Mouse (Mus musculus): Measurements from ENCODE around the gene Myt1l.

The Myt1l gene

GRCm38 (mm10) chr12:29937308-29937707 lies 409.1 kb downstream of the Myt1l start, which contains the start of gene Pxdn:
Gene Pxdn (plus strand): TSS chr12:29937608.
- no peaks in the 10 kb centered on the region for H3K36me3 ChIP-seq (ENCODE audit: insufficient read depth, low read length)
- H3K27me3 ChIP-seq (ENCODE audit: insufficient read depth, low read length), result peaks cover 56% of the 10 kb centered on the region
- no peaks in the 10 kb centered on the region for H3K9me3 ChIP-seq (ENCODE audit: low read length)
- H3K4me1 ChIP-seq (replicated peaks; ENCODE audit: low read depth, low read length), result peaks cover 49% of the 10 kb centered on the region
- H3K4me3 ChIP-seq (replicated peaks; ENCODE audit: low read length), result peak within 1 kb of the TSS; percentile 79
- TF ChIP-seq CTCF (conservative IDR thresholded peaks at IDR 0.05; ENCODE audit: low read length), result no peak
- no peak for TF ChIP-seq POU5F1 (IDR thresholded peaks at IDR 0.05; ENCODE audit: borderline replicate concordance, low read length)
- TF ChIP-seq NANOG (IDR thresholded peaks at IDR 0.05; ENCODE audit: borderline replicate concordance, low read length), result no peak

GRCm38 (mm10) chr12:29937851-29938375 lies 409.7 kb downstream of the Myt1l start:
- Histone ChIP-seq H3K4me1 (replicated peaks; ENCODE audit: low read depth, low read length) (peaks cover 45% of the 10 kb centered on the region), H3K4me3 (replicated peaks; ENCODE audit: low read length) (peak overlapping the region; percentile 79), H3K36me3 (ENCODE audit: insufficient read depth, low read length) (no peaks in the 10 kb centered on the region), H3K27me3 (ENCODE audit: insufficient read depth, low read length) (peaks cover 56% of the 10 kb centered on the region), H3K9me3 (ENCODE audit: low read length) (no peaks in the 10 kb centered on the region)
- TF ChIP-seq CTCF (conservative IDR thresholded peaks at IDR 0.05; ENCODE audit: low read length) (no peak), NANOG (IDR thresholded peaks at IDR 0.05; ENCODE audit: borderline replicate concordance, low read length) (no peak), POU5F1 (IDR thresholded peaks at IDR 0.05; ENCODE audit: borderline replicate concordance, low read length) (no peak)

GRCm38 (mm10) chr12:29938376-29939041 lies 410.3 kb downstream of the Myt1l start:
- TF ChIP-seq NANOG (IDR thresholded peaks at IDR 0.05; ENCODE audit: borderline replicate concordance, low read length), result no peak
- no peak for TF ChIP-seq CTCF (conservative IDR thresholded peaks at IDR 0.05; ENCODE audit: low read length)
- no peak for TF ChIP-seq POU5F1 (IDR thresholded peaks at IDR 0.05; ENCODE audit: borderline replicate concordance, low read length)
- Histone ChIP-seq H3K4me3 (replicated peaks; ENCODE audit: low read length) (peak overlapping the region; percentile 79), H3K4me1 (replicated peaks; ENCODE audit: low read depth, low read length) (peaks cover 40% of the 10 kb centered on the region), H3K27me3 (ENCODE audit: insufficient read depth, low read length) (peaks cover 56% of the 10 kb centered on the region), H3K36me3 (ENCODE audit: insufficient read depth, low read length) (no peaks in the 10 kb centered on the region), H3K9me3 (ENCODE audit: low read length) (no peaks in the 10 kb centered on the region)

GRCm38 (mm10) chr12:29939261-29939671 lies 411.1 kb downstream of the Myt1l start:
- Histone ChIP-seq H3K9me3 (ENCODE audit: low read length) (no peaks in the 10 kb centered on the region), H3K27me3 (ENCODE audit: insufficient read depth, low read length) (peaks cover 56% of the 10 kb centered on the region), H3K4me3 (replicated peaks; ENCODE audit: low read length) (peak overlapping the region; percentile 79; the same call in 1 of the 2 replicates), H3K4me1 (replicated peaks; ENCODE audit: low read depth, low read length) (peaks cover 33% of the 10 kb centered on the region), H3K36me3 (ENCODE audit: insufficient read depth, low read length) (no peaks in the 10 kb centered on the region)
- TF ChIP-seq CTCF (conservative IDR thresholded peaks at IDR 0.05; ENCODE audit: low read length) (no peak), POU5F1 (IDR thresholded peaks at IDR 0.05; ENCODE audit: borderline replicate concordance, low read length) (no peak), NANOG (IDR thresholded peaks at IDR 0.05; ENCODE audit: borderline replicate concordance, low read length) (no peak)

DNA sequence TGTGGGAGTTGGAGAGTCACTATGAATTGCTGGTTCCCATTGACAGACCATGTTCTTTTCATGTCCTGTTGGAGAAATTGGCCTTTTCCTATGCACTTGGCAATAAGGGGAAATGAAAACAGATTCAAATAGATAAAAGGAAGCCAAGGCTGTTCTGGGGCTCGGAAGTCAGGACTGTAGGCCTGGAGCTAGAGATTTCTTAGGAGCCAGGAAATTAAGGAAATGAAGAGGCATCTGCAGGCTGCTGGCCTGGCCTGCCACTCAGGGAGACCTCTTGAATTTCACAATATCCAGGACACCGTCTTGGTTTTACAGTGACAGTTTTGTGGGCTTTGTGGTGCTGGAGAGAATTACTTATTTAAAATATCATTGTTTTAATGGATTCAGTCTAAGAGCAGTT lies 414.3 kb downstream of the Myt1l start:
- peaks cover 40% of the 10 kb centered on the region for H3K27me3 ChIP-seq (ENCODE audit: insufficient read depth, low read length)
- TF ChIP-seq POU5F1 (IDR thresholded peaks at IDR 0.05; ENCODE audit: borderline replicate concordance, low read length) (no peak), CTCF (conservative IDR thresholded peaks at IDR 0.05; ENCODE audit: low read length) (no peak), NANOG (IDR thresholded peaks at IDR 0.05; ENCODE audit: borderline replicate concordance, low read length) (no peak)
- no peaks in the 10 kb centered on the region for H3K36me3 ChIP-seq (ENCODE audit: insufficient read depth, low read length)
- H3K4me3 ChIP-seq (replicated peaks; ENCODE audit: low read length), result no peak overlapping the region
- no peaks in the 10 kb centered on the region for H3K9me3 ChIP-seq (ENCODE audit: low read length)
- peaks cover 27% of the 10 kb centered on the region for H3K4me1 ChIP-seq (replicated peaks; ENCODE audit: low read depth, low read length)

GRCm38 (mm10) chr12:29944650-29945049 lies 416.5 kb downstream of the Myt1l start:
- H3K4me1 ChIP-seq (replicated peaks; ENCODE audit: low read depth, low read length), result peaks cover 14% of the 10 kb centered on the region
- no peak overlapping the region for H3K4me3 ChIP-seq (replicated peaks; ENCODE audit: low read length)
- peaks cover 21% of the 10 kb centered on the region for H3K27me3 ChIP-seq (ENCODE audit: insufficient read depth, low read length)
- no peaks in the 10 kb centered on the region for H3K9me3 ChIP-seq (ENCODE audit: low read length)
- TF ChIP-seq NANOG (IDR thresholded peaks at IDR 0.05; ENCODE audit: borderline replicate concordance, low read length) (no peak), CTCF (conservative IDR thresholded peaks at IDR 0.05; ENCODE audit: low read length) (no peak), POU5F1 (IDR thresholded peaks at IDR 0.05; ENCODE audit: borderline replicate concordance, low read length) (no peak)
- H3K36me3 ChIP-seq (ENCODE audit: insufficient read depth, low read length), result no peaks in the 10 kb centered on the region

- Histone ChIP-seq H3K4me3 (replicated peaks; ENCODE audit: low read length) (no peak overlapping the region), H3K9me3 (ENCODE audit: low read length) (no peaks in the 10 kb centered on the region), H3K36me3 (ENCODE audit: insufficient read depth, low read length) (no peaks in the 10 kb centered on the region), H3K4me1 (replicated peaks; ENCODE audit: low read depth, low read length) (peaks cover 8% of the 10 kb centered on the region), H3K27me3 (ENCODE audit: insufficient read depth, low read length) (peaks cover 21% of the 10 kb centered on the region)
- TF ChIP-seq POU5F1 (IDR thresholded peaks at IDR 0.05; ENCODE audit: borderline replicate concordance, low read length) (no peak), NANOG (IDR thresholded peaks at IDR 0.05; ENCODE audit: borderline replicate concordance, low read length) (no peak), CTCF (conservative IDR thresholded peaks at IDR 0.05; ENCODE audit: low read length) (no peak)
These were observed 417.1 kb downstream of the Myt1l start for GRCm38 (mm10) chr12:29945182-29945743.

- no peaks in the 10 kb centered on the region for H3K27me3 ChIP-seq (ENCODE audit: insufficient read depth, low read length)
- peaks cover 4% of the 10 kb centered on the region; the same call in 1 of the 2 replicates for H3K4me1 ChIP-seq (replicated peaks; ENCODE audit: low read depth, low read length)
- no peak overlapping the region for H3K4me3 ChIP-seq (replicated peaks; ENCODE audit: low read length)
- TF ChIP-seq NANOG (IDR thresholded peaks at IDR 0.05; ENCODE audit: borderline replicate concordance, low read length) (no peak), CTCF (conservative IDR thresholded peaks at IDR 0.05; ENCODE audit: low read length) (no peak), POU5F1 (IDR thresholded peaks at IDR 0.05; ENCODE audit: borderline replicate concordance, low read length) (no peak)
- no peaks in the 10 kb centered on the region for H3K36me3 ChIP-seq (ENCODE audit: insufficient read depth, low read length)
- H3K9me3 ChIP-seq (ENCODE audit: low read length), result no peaks in the 10 kb centered on the region
These were observed 422.9 kb downstream of the Myt1l start for GRCm38 (mm10) chr12:29951043-29951442.

Data from E14TG2a.4 (cell line).